Mouse (Mus musculus): ENCODE measurements around the gene Nab2. TPM values are rescaled to one million over a fixed set of nuclear protein-coding genes. Genes with fewer than 3 reads are reported as not detected.

Nab2 gene
- polyA plus RNA-seq, 1 experiment from 2014 or later, result 6.8 TPM

DNA sequence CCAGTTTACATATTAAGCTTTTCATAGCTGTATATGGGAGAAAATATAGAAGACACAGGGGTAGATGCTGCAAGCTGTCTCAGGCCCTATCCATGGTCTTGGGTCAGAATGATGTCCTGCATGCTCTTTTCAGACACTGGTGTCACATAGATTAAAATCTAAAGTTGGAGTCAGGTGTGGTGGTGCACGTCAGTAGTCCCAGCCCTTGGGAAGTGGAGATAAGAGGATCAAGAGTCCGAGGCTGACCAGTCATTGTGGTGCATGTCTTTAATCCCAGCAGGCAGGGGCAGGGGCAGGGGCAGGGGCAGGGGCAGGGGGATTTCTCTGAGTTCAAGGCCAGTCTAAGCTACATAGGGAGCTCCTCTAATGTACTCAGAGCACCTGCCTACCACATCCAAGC is 22.6 kb downstream of the Nab2 start:
- no peaks in the 10 kb centered on the region for H3K9me3 ChIP-seq (ENCODE audit: control insufficient read depth, low read length)
- peaks cover 4% of the 10 kb centered on the region; the same call in 1 of the 2 replicates for H3K4me1 ChIP-seq (replicated peaks; ENCODE audit: control insufficient read depth, insufficient read depth)
- no peak overlapping the region for H3K27ac ChIP-seq (replicated peaks)
- TF ChIP-seq EP300 (optimal IDR thresholded peaks at IDR 0.05), result no peak
- TF ChIP-seq CTCF (IDR thresholded peaks at IDR 0.05; ENCODE audit: low read depth), result no peak
- DNase-seq (ENCODE audit: low spot score), result no peak
- no peaks in the 10 kb centered on the region for H3K27me3 ChIP-seq (ENCODE audit: control insufficient read depth, insufficient read depth, low read length)
- H3K4me2 ChIP-seq (replicated peaks; ENCODE audit: low read depth), result no peak overlapping the region
- 57% methylated on average over 2 of the region's 2 CpGs for WGBS
- no peak for ATAC-seq (ENCODE audit: low FRiP score, low TSS enrichment)
- H3K36me3 ChIP-seq (ENCODE audit: control insufficient read depth, insufficient read depth, low read length), result peaks cover 6% of the 10 kb centered on the region
- no peak overlapping the region for H3K9ac ChIP-seq (ENCODE audit: low read length)
- no peak overlapping the region for H3K4me3 ChIP-seq (ENCODE audit: low read depth, low read length)

- peak overlapping the region; percentile 88 for H3K4me2 ChIP-seq (replicated peaks; ENCODE audit: low read depth)
- peaks cover 4% of the 10 kb centered on the region; the same call in 1 of the 2 replicates for H3K4me1 ChIP-seq (replicated peaks; ENCODE audit: control insufficient read depth, insufficient read depth)
- 1% methylated on average over 24 of the region's 25 CpGs for WGBS
- H3K9ac ChIP-seq (ENCODE audit: low read length), result peak overlapping the region; percentile 90
- DNase-seq (ENCODE audit: low spot score), result peak; percentile 83
- TF ChIP-seq EP300 (optimal IDR thresholded peaks at IDR 0.05) (no peak), CTCF (IDR thresholded peaks at IDR 0.05; ENCODE audit: low read depth) (0 out of 2 replicates have a peak, but pooled peaks have one; percentile 22)
- no peaks in the 10 kb centered on the region for H3K27me3 ChIP-seq (ENCODE audit: control insufficient read depth, insufficient read depth, low read length)
- 0 out of 2 replicates have a peak, but pooled peaks cover 3% of the 10 kb centered on the region for H3K36me3 ChIP-seq (ENCODE audit: control insufficient read depth, insufficient read depth, low read length)
- no peaks in the 10 kb centered on the region for H3K9me3 ChIP-seq (ENCODE audit: control insufficient read depth, low read length)
- H3K27ac ChIP-seq (replicated peaks), result peak overlapping the region; percentile 99
- peak overlapping the region; percentile 65 for H3K4me3 ChIP-seq (ENCODE audit: low read depth, low read length)
- ATAC-seq (ENCODE audit: low FRiP score, low TSS enrichment), result peak; percentile 48
These were observed 24.7 kb downstream of the Nab2 start for GRCm38 (mm10) chr10:127643553-127644238.

DNA sequence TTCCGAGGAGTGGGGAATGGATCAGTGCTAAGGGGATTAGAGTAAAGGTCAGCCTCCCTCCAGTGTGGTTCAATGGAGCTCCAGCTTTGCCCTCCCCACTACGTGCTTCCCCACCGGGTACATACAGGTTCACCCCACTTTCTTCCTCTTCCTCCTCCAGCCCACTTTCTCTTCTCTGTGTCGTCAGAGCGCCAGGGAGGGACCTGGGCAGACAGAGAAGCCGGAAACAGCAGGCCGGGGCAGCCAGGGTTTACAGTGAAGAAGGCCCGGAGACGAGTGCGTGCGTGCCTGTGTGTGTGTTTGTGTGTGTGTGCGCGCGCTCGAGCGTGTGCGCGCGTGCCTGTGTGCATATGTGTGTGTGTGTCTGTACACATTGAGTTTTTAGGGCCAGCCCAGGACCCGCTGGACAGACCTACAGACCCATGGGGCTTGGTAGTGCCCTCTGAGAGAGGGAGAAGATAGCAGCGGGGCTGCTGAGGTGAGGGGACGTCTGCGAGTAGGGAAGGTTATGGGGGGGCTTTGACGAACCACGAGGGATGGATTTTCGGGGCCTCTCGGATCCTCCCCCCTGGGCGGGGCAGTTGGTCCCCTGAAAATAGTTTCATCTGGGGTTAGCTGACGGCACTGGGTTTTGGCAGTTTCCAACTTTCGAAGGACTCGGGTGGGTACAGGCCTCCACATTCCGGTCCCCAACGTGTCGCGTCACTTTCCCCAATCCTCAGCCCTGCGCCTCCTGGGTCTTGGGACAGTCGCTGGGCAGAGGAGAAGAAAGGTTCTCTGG is 25.4 kb downstream of the Nab2 start, which contains the start of gene Stat6:
TSS of gene Stat6 (plus strand) at position 215 of the 781 bp plus-strand sequence.
- WGBS, result 4% methylated on average over 36 of the region's 37 CpGs
- Histone ChIP-seq H3K27me3 (ENCODE audit: control insufficient read depth, insufficient read depth, low read length) (no peaks in the 10 kb centered on the region), H3K4me1 (replicated peaks; ENCODE audit: control insufficient read depth, insufficient read depth) (peaks cover 4% of the 10 kb centered on the region; the same call in 1 of the 2 replicates), H3K4me3 (ENCODE audit: low read depth, low read length) (peak within 1 kb of the TSS; percentile 65), H3K36me3 (ENCODE audit: control insufficient read depth, insufficient read depth, low read length) (no peaks in the 10 kb centered on the region), H3K9me3 (ENCODE audit: control insufficient read depth, low read length) (no peaks in the 10 kb centered on the region), H3K9ac (ENCODE audit: low read length) (peak within 1 kb of the TSS; percentile 90), H3K4me2 (replicated peaks; ENCODE audit: low read depth) (peak within 1 kb of the TSS; percentile 88), H3K27ac (replicated peaks) (peak within 1 kb of the TSS; percentile 99)
- peak; percentile 87 for DNase-seq (ENCODE audit: low spot score)
- ATAC-seq (ENCODE audit: low FRiP score, low TSS enrichment), result peak; percentile 76
- no peak for TF ChIP-seq EP300 (optimal IDR thresholded peaks at IDR 0.05)
- TF ChIP-seq CTCF (IDR thresholded peaks at IDR 0.05; ENCODE audit: low read depth), result no peak

GRCm38 (mm10) chr10:127641861-127642771 is 26.3 kb downstream of the Nab2 start:
- H3K9me3 ChIP-seq (ENCODE audit: control insufficient read depth, low read length), result no peaks in the 10 kb centered on the region
- peak overlapping the region; percentile 88 for H3K4me2 ChIP-seq (replicated peaks; ENCODE audit: low read depth)
- 6% methylated on average over 19 of the region's 19 CpGs for WGBS
- DNase-seq (ENCODE audit: low spot score) (peak; percentile 91), ATAC-seq (ENCODE audit: low FRiP score, low TSS enrichment) (peak; percentile 77)
- H3K4me1 ChIP-seq (replicated peaks; ENCODE audit: control insufficient read depth, insufficient read depth), result peaks cover 4% of the 10 kb centered on the region; the same call in 1 of the 2 replicates
- H3K4me3 ChIP-seq (ENCODE audit: low read depth, low read length), result peak overlapping the region; percentile 65
- TF ChIP-seq CTCF (IDR thresholded peaks at IDR 0.05; ENCODE audit: low read depth), result peak; percentile 97
- peak; percentile 84 for TF ChIP-seq EP300 (optimal IDR thresholded peaks at IDR 0.05)
- H3K27ac ChIP-seq (replicated peaks), result peak overlapping the region; percentile 99
- H3K36me3 ChIP-seq (ENCODE audit: control insufficient read depth, insufficient read depth, low read length), result no peaks in the 10 kb centered on the region
- no peaks in the 10 kb centered on the region for H3K27me3 ChIP-seq (ENCODE audit: control insufficient read depth, insufficient read depth, low read length)
- peak overlapping the region; percentile 90 for H3K9ac ChIP-seq (ENCODE audit: low read length)

- Histone ChIP-seq H3K4me3 (ENCODE audit: low read depth, low read length) (no peak overlapping the region), H3K27ac (replicated peaks) (peak overlapping the region; percentile 53; the same call in 1 of the 2 replicates), H3K9me3 (ENCODE audit: control insufficient read depth, low read length) (no peaks in the 10 kb centered on the region), H3K36me3 (ENCODE audit: control insufficient read depth, insufficient read depth, low read length) (no peaks in the 10 kb centered on the region), H3K4me1 (replicated peaks; ENCODE audit: control insufficient read depth, insufficient read depth) (peaks cover 4% of the 10 kb centered on the region; the same call in 1 of the 2 replicates), H3K27me3 (ENCODE audit: control insufficient read depth, insufficient read depth, low read length) (no peaks in the 10 kb centered on the region), H3K9ac (ENCODE audit: low read length) (no peak overlapping the region), H3K4me2 (replicated peaks; ENCODE audit: low read depth) (no peak overlapping the region)
- no peak for DNase-seq (ENCODE audit: low spot score)
- TF ChIP-seq EP300 (optimal IDR thresholded peaks at IDR 0.05), result no peak
- TF ChIP-seq CTCF (IDR thresholded peaks at IDR 0.05; ENCODE audit: low read depth), result no peak
- ATAC-seq (ENCODE audit: low FRiP score, low TSS enrichment), result no peak
- WGBS, result 61% methylated on average over 5 of the region's 5 CpGs
These were observed 27.9 kb downstream of the Nab2 start for GRCm38 (mm10) chr10:127640421-127640820.

Data from stomach, postnatal 0 days (tissue).